Mouse (Mus musculus) cerebellum, adult 2 months (tissue): ENCODE results near the gene Dvl1.

Experiments
- CTCF ChIP-seq: fragments of 200-500 bp; IDR thresholded peaks from 2 replicates; pipeline ENCODE4 v1.5.1; 2011; ENCODE audit warnings: low read depth, mild to moderate bottlenecking, control low read depth, low read length, moderate library complexity, borderline replicate concordance; ENCODE audit not compliant: insufficient read depth
- POLR2A ChIP-seq: fragments of 200-500 bp; IDR thresholded peaks from 2 replicates; pipeline ENCODE4 v1.6.1; 2011; ENCODE audit warnings: low read length, control low read depth, borderline replicate concordance; ENCODE audit not compliant: insufficient read depth

- no peak for TF ChIP-seq POLR2A
- TF ChIP-seq CTCF = no peak
These were observed 5.4 kb upstream of the Dvl1 start for GRCm38 (mm10) chr4:155841651-155842270.
